Mouse (Mus musculus): Measurements from ENCODE around the gene Mphosph9. TPM values are rescaled to one million over a fixed set of nuclear protein-coding genes. Genes with fewer than 3 reads are reported as not detected.

Mphosph9 gene
- polyA plus RNA-seq, 1 experiment from 2014 or later, result 18.8 TPM

- 85% methylated on average over 4 of the region's 4 CpGs for WGBS
- Histone ChIP-seq H3K4me2 (no peak overlapping the region), H3K4me3 (replicated peaks) (no peak overlapping the region), H3K36me3 (peaks cover 81% of the 10 kb centered on the region), H3K27me3 (no peaks in the 10 kb centered on the region), H3K4me1 (replicated peaks) (no peaks in the 10 kb centered on the region), H3K27ac (0 out of 2 replicates have a peak overlapping the region, but pooled peaks have one; percentile 41), H3K9me3 (no peaks in the 10 kb centered on the region), H3K9ac (replicated peaks) (no peak overlapping the region)
- no peak for ATAC-seq (ENCODE audit: insufficient number of reproducible peaks, insufficient read depth, low FRiP score, low TSS enrichment, low read depth)
These were observed 64.5 kb downstream of the Mphosph9 start for GRCm38 (mm10) chr5:124263246-124263645.

GRCm38 (mm10) chr5:124262090-124262489, 65.7 kb downstream of the Mphosph9 start:
- Histone ChIP-seq H3K36me3 (peaks cover 92% of the 10 kb centered on the region), H3K9me3 (no peaks in the 10 kb centered on the region), H3K27ac (no peak overlapping the region), H3K4me3 (replicated peaks) (no peak overlapping the region), H3K27me3 (no peaks in the 10 kb centered on the region), H3K4me2 (no peak overlapping the region), H3K9ac (replicated peaks) (no peak overlapping the region), H3K4me1 (replicated peaks) (no peaks in the 10 kb centered on the region)
- ATAC-seq (ENCODE audit: insufficient number of reproducible peaks, insufficient read depth, low FRiP score, low TSS enrichment, low read depth), result no peak
- WGBS, result 77% methylated on average over 4 of the region's 4 CpGs

DNA sequence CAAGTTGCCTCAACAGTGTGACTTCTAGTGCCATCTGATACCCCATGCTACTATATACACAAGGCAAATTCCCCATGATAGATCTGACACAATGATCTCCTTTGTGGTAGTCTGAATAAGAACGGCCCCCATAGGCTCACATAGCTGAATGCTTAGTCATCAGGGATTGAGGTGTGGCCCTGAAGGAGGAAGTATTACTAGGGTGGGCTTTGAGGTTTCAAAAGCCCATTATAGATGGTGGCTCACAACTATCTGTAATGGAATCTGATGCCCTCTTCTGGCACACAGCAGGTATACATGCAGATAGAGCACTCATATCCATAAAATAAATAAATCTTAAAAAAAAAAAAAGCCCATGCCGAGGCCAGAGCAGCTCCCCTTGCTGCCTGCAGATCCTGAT, 68.6 kb downstream of the Mphosph9 start:
- H3K36me3 ChIP-seq, result peaks cover 85% of the 10 kb centered on the region
- H3K27ac ChIP-seq, result no peak overlapping the region
- no peaks in the 10 kb centered on the region for H3K9me3 ChIP-seq
- WGBS, result 81% methylated on average over 2 of the region's 2 CpGs
- no peak overlapping the region for H3K4me3 ChIP-seq (replicated peaks)
- H3K4me1 ChIP-seq (replicated peaks), result no peaks in the 10 kb centered on the region
- H3K4me2 ChIP-seq, result no peak overlapping the region
- H3K27me3 ChIP-seq, result no peaks in the 10 kb centered on the region
- ATAC-seq (ENCODE audit: insufficient number of reproducible peaks, insufficient read depth, low FRiP score, low TSS enrichment, low read depth), result no peak
- H3K9ac ChIP-seq (replicated peaks), result no peak overlapping the region

- Histone ChIP-seq H3K9ac (replicated peaks) (no peak overlapping the region), H3K4me1 (replicated peaks) (no peaks in the 10 kb centered on the region), H3K27me3 (no peaks in the 10 kb centered on the region), H3K4me3 (replicated peaks) (no peak overlapping the region), H3K9me3 (no peaks in the 10 kb centered on the region), H3K27ac (no peak overlapping the region), H3K4me2 (no peak overlapping the region), H3K36me3 (peaks cover 86% of the 10 kb centered on the region)
- no peak for ATAC-seq (ENCODE audit: insufficient number of reproducible peaks, insufficient read depth, low FRiP score, low TSS enrichment, low read depth)
- WGBS, result 95% methylated on average over 1 of the region's 1 CpGs
These were observed 69.7 kb downstream of the Mphosph9 start for GRCm38 (mm10) chr5:124258026-124258425.

GRCm38 (mm10) chr5:124255141-124255540, 72.6 kb downstream of the Mphosph9 start:
- Histone ChIP-seq H3K9me3 (no peaks in the 10 kb centered on the region), H3K27me3 (no peaks in the 10 kb centered on the region), H3K4me1 (replicated peaks) (peaks cover 4% of the 10 kb centered on the region), H3K4me3 (replicated peaks) (no peak overlapping the region), H3K4me2 (no peak overlapping the region), H3K36me3 (peaks cover 67% of the 10 kb centered on the region), H3K9ac (replicated peaks) (no peak overlapping the region), H3K27ac (no peak overlapping the region)
- WGBS, result 89% methylated on average over 7 of the region's 7 CpGs
- ATAC-seq (ENCODE audit: insufficient number of reproducible peaks, insufficient read depth, low FRiP score, low TSS enrichment, low read depth), result no peak

DNA sequence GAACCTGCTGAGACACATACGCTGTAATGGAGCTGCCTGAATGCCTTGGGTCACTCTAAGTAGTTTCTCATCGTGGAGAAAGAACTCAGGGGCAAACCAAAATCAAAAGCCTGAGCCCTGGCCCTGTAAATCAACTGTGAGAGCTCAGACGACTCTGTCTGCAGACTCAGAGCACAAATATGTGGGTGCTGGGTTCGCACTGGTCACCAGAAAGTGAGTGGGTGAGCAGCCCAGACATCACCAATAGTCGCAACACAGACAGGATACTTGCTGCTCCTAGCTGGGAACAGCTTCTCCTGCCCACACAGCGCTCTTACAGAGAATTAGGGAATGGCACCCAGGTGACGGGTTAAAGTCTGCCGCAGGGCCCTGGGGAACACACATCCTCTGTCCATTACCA, 74.2 kb downstream of the Mphosph9 start:
- Histone ChIP-seq H3K36me3 (peaks cover 52% of the 10 kb centered on the region), H3K4me1 (replicated peaks) (peaks cover 9% of the 10 kb centered on the region), H3K27ac (no peak overlapping the region), H3K4me2 (no peak overlapping the region), H3K9ac (replicated peaks) (no peak overlapping the region), H3K27me3 (no peaks in the 10 kb centered on the region), H3K4me3 (replicated peaks) (no peak overlapping the region), H3K9me3 (no peaks in the 10 kb centered on the region)
- 82% methylated on average over 8 of the region's 8 CpGs for WGBS
- ATAC-seq (ENCODE audit: insufficient number of reproducible peaks, insufficient read depth, low FRiP score, low TSS enrichment, low read depth), result no peak

GRCm38 (mm10) chr5:124252580-124253320, 75.0 kb downstream of the Mphosph9 start:
- no peak for ATAC-seq (ENCODE audit: insufficient number of reproducible peaks, insufficient read depth, low FRiP score, low TSS enrichment, low read depth)
- Histone ChIP-seq H3K4me2 (no peak overlapping the region), H3K36me3 (peaks cover 44% of the 10 kb centered on the region), H3K27me3 (no peaks in the 10 kb centered on the region), H3K9me3 (no peaks in the 10 kb centered on the region), H3K9ac (replicated peaks) (no peak overlapping the region), H3K4me3 (replicated peaks) (no peak overlapping the region), H3K27ac (no peak overlapping the region), H3K4me1 (replicated peaks) (peaks cover 17% of the 10 kb centered on the region)
- WGBS, result 95% methylated on average over 13 of the region's 13 CpGs

- 75% methylated on average over 5 of the region's 5 CpGs for WGBS
- Histone ChIP-seq H3K27me3 (0 out of 2 replicates have a peak, but pooled peaks cover 7% of the 10 kb centered on the region), H3K4me3 (replicated peaks) (no peak overlapping the region), H3K9me3 (no peaks in the 10 kb centered on the region), H3K4me1 (replicated peaks) (peaks cover 17% of the 10 kb centered on the region), H3K27ac (no peak overlapping the region), H3K9ac (replicated peaks) (no peak overlapping the region), H3K4me2 (no peak overlapping the region), H3K36me3 (peaks cover 30% of the 10 kb centered on the region)
- no peak for ATAC-seq (ENCODE audit: insufficient number of reproducible peaks, insufficient read depth, low FRiP score, low TSS enrichment, low read depth)
These were observed 76.7 kb downstream of the Mphosph9 start for GRCm38 (mm10) chr5:124251070-124251469.

GRCm38 (mm10) chr5:124249614-124250591, 77.9 kb downstream of the Mphosph9 start, which contains the start of gene Pitpnm2:
Pitpnm2 (minus strand) TSS chr5:124249760.
- peak within 1 kb of the TSS; percentile 50 for H3K27ac ChIP-seq
- H3K4me1 ChIP-seq (replicated peaks), result peaks cover 17% of the 10 kb centered on the region
- H3K4me2 ChIP-seq, result peak within 1 kb of the TSS; percentile 86
- WGBS, result under 1% methylated on average over 84 of the region's 90 CpGs
- peak within 1 kb of the TSS; percentile 70 for H3K4me3 ChIP-seq (replicated peaks)
- peak within 1 kb of the TSS; percentile 79 for H3K9ac ChIP-seq (replicated peaks)
- 0 out of 2 replicates have a peak, but pooled peaks cover 7% of the 10 kb centered on the region for H3K27me3 ChIP-seq
- no peaks in the 10 kb centered on the region for H3K9me3 ChIP-seq
- peak; percentile 46; the same call in 1 of the 2 replicates for ATAC-seq (ENCODE audit: insufficient number of reproducible peaks, insufficient read depth, low FRiP score, low TSS enrichment, low read depth)
- peaks cover 27% of the 10 kb centered on the region for H3K36me3 ChIP-seq

- H3K27me3 ChIP-seq, result 0 out of 2 replicates have a peak, but pooled peaks cover 7% of the 10 kb centered on the region
- peaks cover 17% of the 10 kb centered on the region for H3K4me1 ChIP-seq (replicated peaks)
- WGBS, result 1% methylated on average over 77 of the region's 77 CpGs
- peak overlapping the region; percentile 79 for H3K9ac ChIP-seq (replicated peaks)
- peak; percentile 50; the same call in 1 of the 2 replicates for ATAC-seq (ENCODE audit: insufficient number of reproducible peaks, insufficient read depth, low FRiP score, low TSS enrichment, low read depth)
- H3K4me3 ChIP-seq (replicated peaks), result peak overlapping the region; percentile 70
- peak overlapping the region; percentile 86 for H3K4me2 ChIP-seq
- no peaks in the 10 kb centered on the region for H3K9me3 ChIP-seq
- H3K27ac ChIP-seq, result peak overlapping the region; percentile 12; the same call in 1 of the 2 replicates
- H3K36me3 ChIP-seq, result peaks cover 30% of the 10 kb centered on the region
These were observed 78.7 kb downstream of the Mphosph9 start for GRCm38 (mm10) chr5:124248845-124249613.

Measured in limb, embryonic 12.5 days (tissue).